Mouse (Mus musculus) C2C12 (cell line): ENCODE data around the gene Ahdc1. TPM values are rescaled to one million over a fixed set of nuclear protein-coding genes. Genes with fewer than 3 reads are reported as not detected.

Experiments used
- H3K27me3 ChIP-seq: one replicate; pipeline ENCODE4 v1.6.1; 2011; ENCODE audit not compliant: control insufficient read depth, insufficient read depth, insufficient read length
- H3K36me3 ChIP-seq: one replicate; pipeline ENCODE4 v1.6.1; 2011; ENCODE audit not compliant: control insufficient read depth, insufficient read depth
- H3K4me3 ChIP-seq: one replicate; pipeline ENCODE4 v1.5.1; 2011; ENCODE audit warnings: mild to moderate bottlenecking, control low read depth; ENCODE audit not compliant: poor library complexity, insufficient read depth, severe bottlenecking
- H3K79me2 ChIP-seq: one replicate; pipeline ENCODE4 v1.6.1; 2011; ENCODE audit not compliant: control insufficient read depth, insufficient read depth
- H3K79me3 ChIP-seq: one replicate; pipeline ENCODE4 v1.6.1; 2011; ENCODE audit warnings: low read depth, control low read depth
- H3ac ChIP-seq: one replicate; pipeline ENCODE3; 2011; ENCODE audit warnings: low read depth; ENCODE audit not compliant: control insufficient read depth, insufficient read length
- CEBPB ChIP-seq: IDR thresholded peaks from one replicate; pipeline ENCODE4 v1.6.1; 2011; ENCODE audit warnings: low read depth, mild to moderate bottlenecking, control low read depth, moderate library complexity
- CTCF ChIP-seq: IDR thresholded peaks from one replicate; pipeline ENCODE4 v1.5.1; 2011; ENCODE audit not compliant: control insufficient read depth, insufficient read depth, insufficient read length
- FOSL1 ChIP-seq: IDR thresholded peaks from one replicate; pipeline ENCODE4 v1.8.0; 2011; ENCODE audit warnings: mild to moderate bottlenecking, low read length; ENCODE audit not compliant: poor library complexity, insufficient read depth, severe bottlenecking
- MAX ChIP-seq: IDR thresholded peaks from one replicate; pipeline ENCODE4 v1.6.1; 2011; ENCODE audit warnings: mild to moderate bottlenecking, control low read depth
- MYOD1 ChIP-seq: IDR thresholded peaks from one replicate; pipeline ENCODE4 v1.6.1; 2011; ENCODE audit warnings: low read depth; ENCODE audit not compliant: control insufficient read depth, insufficient read length
- MYOG ChIP-seq: IDR thresholded peaks from one replicate; pipeline ENCODE4 v1.6.1; 2011; ENCODE audit not compliant: control insufficient read depth, insufficient read length; ENCODE audit errors: extremely low read depth
- USF1 ChIP-seq: IDR thresholded peaks from one replicate; pipeline ENCODE4 v1.6.1; 2011; ENCODE audit warnings: low read depth, mild to moderate bottlenecking, control low read depth, moderate library complexity
- polyA plus RNA-seq: library from polyadenylated mRNA; unstranded; fragments of >200 nt; fragmentation: generic; extraction: Trizol; gene quantifications from one replicate; pipeline ENCODE4 v1.2.1, GENCODE M21; 2012; ENCODE audit warnings: missing spikeins

Gene Ahdc1
- polyA plus RNA-seq, 1 experiment, result 27.9 TPM

DNA sequence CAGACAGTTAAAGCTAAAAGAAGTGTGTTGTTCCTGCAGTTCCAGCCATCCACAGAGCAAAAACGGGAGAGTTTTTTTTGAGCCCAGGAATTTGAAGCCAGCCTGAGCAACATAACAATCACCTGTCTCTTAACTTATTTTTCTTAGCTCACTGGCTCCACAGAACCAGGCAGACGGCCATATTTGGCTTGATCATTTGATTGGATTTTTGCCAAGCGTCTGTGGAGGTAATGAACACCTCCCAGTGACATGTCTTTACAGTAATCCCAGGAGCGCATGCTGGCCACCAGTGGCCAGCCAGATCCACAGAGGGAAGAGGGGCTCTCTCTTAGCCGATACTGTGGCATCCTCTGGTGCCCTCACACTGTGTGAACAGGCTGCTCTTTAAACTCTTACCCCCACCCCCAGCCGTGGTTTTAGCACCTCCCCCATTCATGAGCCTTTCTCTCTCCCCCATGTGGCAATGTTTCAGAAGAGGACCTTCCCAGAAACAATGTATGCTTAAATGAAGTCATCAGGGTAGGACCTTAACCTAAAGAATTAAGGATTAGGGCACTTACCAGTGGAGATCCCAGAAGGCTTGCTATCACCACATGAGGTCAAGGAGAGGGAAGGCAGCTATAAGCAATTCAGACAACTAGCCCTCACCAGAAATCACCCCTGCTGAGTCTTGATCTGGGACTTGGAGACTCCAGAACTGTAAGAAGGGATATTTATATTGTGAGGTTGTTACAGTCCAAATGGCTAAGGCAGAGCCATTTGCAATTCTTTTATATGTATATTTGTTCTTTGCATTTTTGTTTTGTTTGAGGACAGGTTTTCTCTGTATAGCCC is 42.7 kb upstream of the Ahdc1 start:
- H3K4me3 ChIP-seq, result no peak overlapping the region
- H3K27me3 ChIP-seq, result peaks cover 12% of the 10 kb centered on the region
- H3K36me3 ChIP-seq, result no peaks in the 10 kb centered on the region
- no peak overlapping the region for H3ac ChIP-seq
- no peaks in the 10 kb centered on the region for H3K79me3 ChIP-seq
- no peak for TF ChIP-seq MYOG
- TF ChIP-seq FOSL1, result no peak
- no peak for TF ChIP-seq MYOD1
- no peak for TF ChIP-seq CTCF
- no peak for TF ChIP-seq USF1
- TF ChIP-seq MAX, result no peak
- TF ChIP-seq CEBPB, result no peak
- no peaks in the 10 kb centered on the region for H3K79me2 ChIP-seq

DNA sequence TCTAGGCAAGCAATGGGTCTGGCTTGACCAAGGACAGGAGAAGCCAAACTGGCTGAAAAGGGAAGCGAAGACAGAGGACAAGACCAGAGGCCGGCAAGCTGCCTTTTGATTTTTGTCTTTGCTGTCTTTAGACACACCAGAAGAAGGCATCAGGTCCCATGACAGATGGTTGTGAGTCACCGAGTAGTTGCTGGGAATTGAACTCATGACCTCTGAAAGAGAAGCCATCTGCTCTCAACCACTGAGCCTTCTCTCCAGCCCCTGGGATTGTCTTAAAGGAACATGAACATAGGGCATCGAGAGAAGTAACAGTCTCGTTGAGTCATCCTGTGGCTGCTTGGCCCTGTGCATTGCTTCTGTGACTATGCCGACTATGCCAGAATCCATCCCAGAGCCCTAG is 39.5 kb upstream of the Ahdc1 start:
- Histone ChIP-seq H3K4me3 (no peak overlapping the region), H3K27me3 (peaks cover 38% of the 10 kb centered on the region), H3K79me3 (no peaks in the 10 kb centered on the region), H3K36me3 (no peaks in the 10 kb centered on the region), H3K79me2 (no peaks in the 10 kb centered on the region), H3ac (no peak overlapping the region)
- TF ChIP-seq MYOG, result no peak
- no peak for TF ChIP-seq MYOD1
- no peak for TF ChIP-seq USF1
- TF ChIP-seq CTCF, result no peak
- no peak for TF ChIP-seq FOSL1
- TF ChIP-seq CEBPB, result no peak
- no peak for TF ChIP-seq MAX

DNA sequence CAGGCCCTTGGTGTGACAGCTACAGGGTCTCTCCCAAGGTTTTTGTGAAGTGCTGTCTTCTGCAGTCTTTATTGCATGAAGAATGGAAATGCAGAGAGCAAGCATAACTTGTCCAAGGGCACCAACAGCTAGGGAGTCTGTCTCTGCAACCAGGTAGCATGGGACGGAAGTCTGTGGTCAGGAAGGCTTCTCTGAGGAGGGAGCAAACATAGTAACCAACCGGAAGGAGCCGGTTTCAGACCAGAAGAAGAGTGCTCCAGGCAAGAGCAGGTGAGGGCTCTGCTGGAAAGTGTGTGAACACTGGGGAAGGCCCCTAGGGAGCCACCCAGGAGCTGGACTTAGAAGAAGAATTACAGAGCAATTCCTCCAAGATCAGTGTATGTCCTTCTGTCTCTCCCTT is 39.0 kb upstream of the Ahdc1 start:
- no peaks in the 10 kb centered on the region for H3K36me3 ChIP-seq
- no peaks in the 10 kb centered on the region for H3K79me2 ChIP-seq
- peaks cover 43% of the 10 kb centered on the region for H3K27me3 ChIP-seq
- TF ChIP-seq FOSL1 (no peak), MYOD1 (no peak), MYOG (no peak), CEBPB (no peak), CTCF (no peak), MAX (no peak), USF1 (no peak)
- no peak overlapping the region for H3K4me3 ChIP-seq
- H3K79me3 ChIP-seq, result no peaks in the 10 kb centered on the region
- H3ac ChIP-seq, result no peak overlapping the region

DNA sequence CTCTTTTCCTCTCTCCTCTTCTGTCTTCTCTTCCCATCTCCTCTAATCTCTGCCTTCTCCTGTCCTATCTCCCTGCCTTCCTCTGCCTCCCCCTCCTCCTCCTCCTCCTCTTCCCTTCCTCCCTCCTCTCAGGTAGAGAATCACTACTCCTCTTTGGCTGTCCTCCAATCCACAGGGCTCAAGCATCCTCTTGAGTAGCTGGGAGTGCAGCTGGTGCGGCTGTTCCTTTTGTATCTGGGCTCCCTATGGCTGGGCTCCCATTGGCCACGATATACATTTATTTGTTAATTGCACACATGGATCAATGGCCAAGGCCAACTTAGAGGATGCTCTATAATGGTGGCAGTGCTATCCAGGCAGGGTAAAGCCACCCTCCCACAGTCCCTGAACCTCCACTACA is 38.5 kb upstream of the Ahdc1 start:
- H3K27me3 ChIP-seq, result peaks cover 47% of the 10 kb centered on the region
- TF ChIP-seq MYOD1 (no peak), USF1 (no peak), MAX (no peak), CEBPB (no peak), CTCF (no peak), MYOG (no peak), FOSL1 (no peak)

DNA sequence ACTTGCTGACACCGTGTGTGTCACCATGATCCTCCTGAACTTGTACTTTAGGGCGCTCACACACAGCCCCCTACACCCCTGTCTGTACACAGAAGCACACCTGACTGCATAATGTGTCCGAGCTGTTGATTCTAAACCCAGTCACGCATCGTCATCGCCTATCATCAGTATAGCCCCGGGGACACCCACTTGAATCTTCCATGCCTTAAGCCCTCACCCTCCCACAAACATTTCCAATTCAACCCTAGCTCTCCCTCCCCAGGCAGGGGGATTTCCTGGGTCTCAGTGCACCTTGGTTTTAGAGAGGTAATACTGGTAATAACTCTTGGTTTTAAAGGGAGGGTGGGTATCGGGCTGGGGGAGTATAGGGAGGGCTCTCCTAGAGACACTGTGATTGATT is 37.9 kb upstream of the Ahdc1 start:
- no peak for TF ChIP-seq MYOD1
- TF ChIP-seq MAX, result no peak
- no peak for TF ChIP-seq FOSL1
- no peak for TF ChIP-seq MYOG
- no peak for TF ChIP-seq USF1
- no peak for TF ChIP-seq CEBPB
- TF ChIP-seq CTCF, result no peak
- Histone ChIP-seq H3K4me3 (no peak overlapping the region), H3K36me3 (no peaks in the 10 kb centered on the region), H3K79me2 (no peaks in the 10 kb centered on the region), H3K27me3 (peaks cover 51% of the 10 kb centered on the region), H3K79me3 (no peaks in the 10 kb centered on the region), H3ac (no peak overlapping the region)

More for the DNA sequence above, 38.5 kb upstream of the Ahdc1 start:
- no peak overlapping the region for H3ac ChIP-seq
- H3K79me2 ChIP-seq, result no peaks in the 10 kb centered on the region
- no peaks in the 10 kb centered on the region for H3K79me3 ChIP-seq
- no peak overlapping the region for H3K4me3 ChIP-seq
- no peaks in the 10 kb centered on the region for H3K36me3 ChIP-seq
